In the genomic region with DNA sequence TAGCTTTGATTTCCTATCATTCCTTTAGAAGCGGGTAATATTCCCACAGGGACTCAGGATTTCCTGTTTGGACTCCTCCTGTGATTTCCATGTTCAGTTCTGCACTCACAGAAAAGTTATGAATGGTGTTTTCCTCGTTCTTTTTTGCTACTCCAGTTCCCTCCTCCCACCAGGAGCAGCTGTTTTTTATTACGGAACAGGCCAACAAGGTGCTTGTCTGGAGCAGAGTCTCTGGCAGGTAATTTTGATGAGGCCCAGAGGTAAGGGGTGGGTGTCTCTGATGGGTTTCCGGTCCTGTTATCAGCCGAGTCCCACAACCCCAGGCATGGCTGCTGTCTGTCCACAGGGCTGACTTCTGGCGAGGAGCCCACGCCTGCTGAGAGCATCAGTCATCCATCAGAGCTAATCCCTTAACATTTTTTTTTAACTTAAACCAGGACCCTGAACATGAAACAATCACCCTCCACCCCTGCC, we compare ENCODE assay signal across 9 mouse cellular contexts.
DNase-seq lines count a peak whose midpoint lies in the region; ATAC-seq lines count a peak whose summit lies in the region.
"Had no signal": no experiment of that assay in that cellular context is flagged by ENCODE, and none has a peak within 500 bp of the region (broad histone marks: within the 10 kb centered on the region; RNA-seq: fewer than 3 reads in every experiment).

No protein-coding gene starts in this region.

- H3K27ac ChIP-seq in neural tube, embryonic 15.5 days (replicated peaks), result no peak overlapping the region

- 72% methylated on average over 7 of the region's 7 CpGs for WGBS in neural tube, embryonic 15.5 days

- no peak overlapping the region for H3K4me2 ChIP-seq in neural tube, embryonic 15.5 days

- H3K36me3 ChIP-seq in neural tube, embryonic 15.5 days, result no peaks in the 10 kb centered on the region

- no peak overlapping the region for H3K4me3 ChIP-seq in neural tube, embryonic 15.5 days (replicated peaks)

- no peak overlapping the region for H3K9ac ChIP-seq in neural tube, embryonic 15.5 days (replicated peaks)

- H3K4me1 ChIP-seq in neural tube, embryonic 15.5 days, result peaks cover 6% of the 10 kb centered on the region; the same call in 1 of the 2 replicates

- no peaks in the 10 kb centered on the region for H3K9me3 ChIP-seq in neural tube, embryonic 15.5 days (replicated peaks)

- DNase-seq in neural tube, embryonic 10.5 days (ENCODE audit: extremely low spot score, low spot score), result peak; percentile 35
- DNase-seq in heart, adult 8-10 months (ENCODE audit: low spot score), result peak; percentile 44
- DNase-seq in kidney, postnatal 10 days, result peak; percentile 53
- peak; percentile 53 for DNase-seq in yolk sac, embryonic 10.5 days (ENCODE audit: low spot score)
- no peak for DNase-seq in c-Kit-positive CD71-positive TER-119-positive erythroid progenitor cells, embryonic 14.5 days (ENCODE audit: low spot score)
- DNase-seq: cerebellum, adult 11 months had no signal

- H3K27me3 ChIP-seq in neural tube, embryonic 15.5 days (replicated peaks), result no peaks in the 10 kb centered on the region

- no peak for ATAC-seq in neural tube, embryonic 15.5 days (ENCODE audit: low FRiP score)
- ATAC-seq in monocyte, adult 5-6 weeks (replicated peaks; ENCODE audit: insufficient number of reproducible peaks, low FRiP score, low TSS enrichment, poor library complexity, severe bottlenecking), result no peak
- no peak for ATAC-seq in frontal cortex, adult (ENCODE audit: low TSS enrichment)
